Mouse (Mus musculus) activated CD4-positive, CD25-positive, alpha-beta regulatory T cell, adult 4 months (primary cell): ENCODE measurements around the gene Jam2. TPM values are rescaled to one million over a fixed set of nuclear protein-coding genes. Genes with fewer than 3 reads are reported as not detected.

Experiments
- ATAC-seq: one replicate; pipeline ENCODE4 v1.8.0; 2017
- polyA plus RNA-seq, 2 experiments: library from polyadenylated mRNA; unstranded; fragments of 100-300 nt; shearing (Covaris generic); gene quantifications; one replicate each; pipeline ENCODE4 v1.2.1; 2017

Jam2 gene
- polyA plus RNA-seq, 2 experiments from 2014 or later = not detected

GRCm38 (mm10) chr16:84864656-84865055 lies 90.7 kb downstream of the Jam2 start:
- ATAC-seq = no peak

GRCm38 (mm10) chr16:84873805-84874204 lies 99.9 kb downstream of the Jam2 start:
- no peak for ATAC-seq

DNA sequence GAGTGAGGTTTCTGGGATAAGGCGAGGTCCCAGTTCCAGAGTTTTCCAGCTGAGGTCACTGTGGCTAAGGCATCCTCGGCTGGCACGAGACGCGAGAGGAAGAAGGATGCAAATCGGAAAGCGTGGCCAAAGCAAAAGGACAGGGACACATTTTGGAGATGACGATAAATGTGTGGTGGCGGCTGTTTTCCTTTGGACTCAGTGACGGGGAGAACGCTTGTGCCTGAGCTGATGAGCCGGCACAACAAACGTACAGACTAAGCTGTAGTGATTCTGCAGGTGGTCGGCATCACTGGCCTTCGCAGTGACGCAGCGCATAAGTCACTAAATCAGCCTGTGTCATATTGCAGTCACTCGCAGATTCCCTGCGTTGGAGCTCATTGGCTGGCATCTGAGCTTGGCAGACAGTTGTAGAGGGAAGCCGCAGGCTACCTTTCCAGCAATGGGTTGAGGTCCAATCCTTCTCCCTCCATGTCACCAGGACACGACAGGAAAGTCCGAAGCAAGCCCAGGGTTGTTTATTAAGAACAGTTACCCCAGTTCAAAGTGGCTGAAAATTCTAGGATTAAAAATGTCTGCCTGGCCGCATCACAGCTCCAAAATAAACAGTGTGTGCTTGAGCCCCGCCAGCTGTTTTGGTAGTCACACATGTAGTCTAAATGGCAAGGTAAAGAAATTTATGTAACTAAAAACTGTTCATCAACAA lies 101.2 kb downstream of the Jam2 start:
- no peak for ATAC-seq

Other genes with a start within 250 kb of the Jam2 start
- gene Mrpl39, start 38.4 kb upstream of the Jam2 start, polyA plus RNA-seq = 10 to 100 TPM; 22.8 to 25.8 TPM
- gene Gabpa, start 60.8 kb downstream of the Jam2 start, polyA plus RNA-seq = 10 to 100 TPM; 20.9 to 25.0 TPM
- 100 to 1,000 TPM; 545 to 584 TPM for gene Atp5j, start 61.5 kb downstream of the Jam2 start, polyA plus RNA-seq